Comparison of ENCODE assay signal across 8 mouse cellular contexts in the genomic region with DNA sequence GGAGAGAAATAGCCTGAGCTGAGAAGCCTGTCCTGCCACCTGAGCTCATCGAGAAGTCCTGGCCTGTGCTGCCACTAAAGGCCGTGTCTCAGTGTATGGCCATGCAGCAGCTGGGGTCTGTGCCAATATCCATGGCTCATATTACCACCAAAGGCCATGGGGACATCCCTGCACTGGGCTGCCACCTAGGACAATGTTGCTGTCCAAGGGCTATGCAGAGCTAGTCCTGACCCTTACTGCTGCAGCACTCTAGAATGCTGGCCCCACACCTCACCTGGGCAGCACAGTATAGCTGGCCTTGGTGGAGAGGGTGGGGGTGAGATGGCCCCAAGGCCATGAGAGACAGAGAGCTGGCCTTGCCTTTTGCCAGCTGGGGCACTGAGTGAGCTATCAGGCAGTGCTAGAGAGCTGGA.
DNase-seq lines count a peak whose midpoint lies in the region; ATAC-seq lines count a peak whose summit lies in the region.

No protein-coding gene starts in this region.

- no peak overlapping the region for H3K4me3 ChIP-seq in hindbrain, embryonic 11.5 days (ENCODE audit: low read depth, low read length)
- H3K4me3 ChIP-seq in hindbrain, embryonic 10.5 days, result no peak overlapping the region
- H3K4me3 ChIP-seq in forebrain, embryonic 14.5 days (ENCODE audit: low read depth, low read length), result no peak overlapping the region
- no peak overlapping the region for H3K4me3 ChIP-seq in limb, embryonic 13.5 days

- H3K4me2 ChIP-seq in hindbrain, embryonic 11.5 days (replicated peaks; ENCODE audit: low read depth, low read length), result no peak overlapping the region
- no peak overlapping the region for H3K4me2 ChIP-seq in forebrain, embryonic 14.5 days (ENCODE audit: low read length)
- H3K4me2 ChIP-seq in limb, embryonic 13.5 days (replicated peaks), result no peak overlapping the region

- WGBS in hindbrain, embryonic 11.5 days, result 82% methylated on average over 2 of the region's 2 CpGs
- 88% methylated on average over 2 of the region's 2 CpGs for WGBS in hindbrain, embryonic 10.5 days
- WGBS in forebrain, embryonic 14.5 days, result 86% methylated on average over 2 of the region's 2 CpGs
- 84% methylated on average over 2 of the region's 2 CpGs for WGBS in limb, embryonic 13.5 days

- 0 out of 2 replicates have a peak, but pooled peaks cover 2% of the 10 kb centered on the region for H3K4me1 ChIP-seq in hindbrain, embryonic 11.5 days (replicated peaks; ENCODE audit: control insufficient read depth, insufficient read depth, low read length)
- peaks cover 18% of the 10 kb centered on the region for H3K4me1 ChIP-seq in hindbrain, embryonic 10.5 days (replicated peaks)
- peaks cover 23% of the 10 kb centered on the region for H3K4me1 ChIP-seq in forebrain, embryonic 14.5 days (ENCODE audit: control insufficient read depth, insufficient read depth, low read length)
- no peaks in the 10 kb centered on the region for H3K4me1 ChIP-seq in limb, embryonic 13.5 days

- ATAC-seq in hindbrain, embryonic 11.5 days (ENCODE audit: low FRiP score), result peak; percentile 52
- peak; percentile 16; the same call in 1 of the 2 replicates for ATAC-seq in forebrain, embryonic 14.5 days
- 0 out of 2 replicates have a peak, but pooled peaks have one; percentile 54 for ATAC-seq in limb, embryonic 13.5 days (ENCODE audit: low FRiP score, low read depth)

- DNase-seq in hindbrain, embryonic 11.5 days (ENCODE audit: low spot score), result no peak
- DNase-seq in hindbrain, embryonic 10.5 days (ENCODE audit: low spot score), result no peak
- DNase-seq in cerebellum, adult 9-10 months, result peak; percentile 31
- no peak for DNase-seq in forebrain, embryonic 14.5 days (ENCODE audit: low spot score)
- DNase-seq in layer of hippocampus, adult 11-12 months (ENCODE audit: low spot score), result no peak
- no peak for DNase-seq in embryo, embryonic 10 days (ENCODE audit: low spot score)
- no peak for DNase-seq in frontal cortex, postnatal 25 days (ENCODE audit: low spot score in 2 of 2)

- H3K9me3 ChIP-seq in hindbrain, embryonic 11.5 days (ENCODE audit: control insufficient read depth, low read length), result no peaks in the 10 kb centered on the region
- H3K9me3 ChIP-seq in hindbrain, embryonic 10.5 days, result no peaks in the 10 kb centered on the region
- H3K9me3 ChIP-seq in forebrain, embryonic 14.5 days (replicated peaks; ENCODE audit: control insufficient read depth, low read length), result no peaks in the 10 kb centered on the region
- H3K9me3 ChIP-seq in limb, embryonic 13.5 days, result no peaks in the 10 kb centered on the region

- H3K27ac ChIP-seq in hindbrain, embryonic 11.5 days (ENCODE audit: low read depth, low read length), result no peak overlapping the region
- no peak overlapping the region for H3K27ac ChIP-seq in hindbrain, embryonic 10.5 days
- H3K27ac ChIP-seq in forebrain, embryonic 14.5 days (ENCODE audit: low read depth, low read length), result 0 out of 2 replicates have a peak overlapping the region, but pooled peaks have one; percentile 2
- H3K27ac ChIP-seq in limb, embryonic 13.5 days, result no peak overlapping the region

- no peaks in the 10 kb centered on the region for H3K36me3 ChIP-seq in hindbrain, embryonic 11.5 days (ENCODE audit: control insufficient read depth, insufficient read depth, low read length)
- no peaks in the 10 kb centered on the region for H3K36me3 ChIP-seq in hindbrain, embryonic 10.5 days
- H3K36me3 ChIP-seq in forebrain, embryonic 14.5 days (ENCODE audit: control insufficient read depth, insufficient read depth, low read length), result no peaks in the 10 kb centered on the region
- no peaks in the 10 kb centered on the region for H3K36me3 ChIP-seq in limb, embryonic 13.5 days

- no peaks in the 10 kb centered on the region for H3K27me3 ChIP-seq in hindbrain, embryonic 11.5 days (ENCODE audit: control insufficient read depth, insufficient read depth, low read length)
- no peaks in the 10 kb centered on the region for H3K27me3 ChIP-seq in hindbrain, embryonic 10.5 days (ENCODE audit: insufficient read depth, poor library complexity, severe bottlenecking)
- no peaks in the 10 kb centered on the region for H3K27me3 ChIP-seq in forebrain, embryonic 14.5 days (replicated peaks; ENCODE audit: control insufficient read depth, insufficient read depth, low read length)
- no peaks in the 10 kb centered on the region for H3K27me3 ChIP-seq in limb, embryonic 13.5 days

- H3K9ac ChIP-seq in hindbrain, embryonic 11.5 days (ENCODE audit: low read depth, low read length), result no peak overlapping the region
- no peak overlapping the region for H3K9ac ChIP-seq in forebrain, embryonic 14.5 days (ENCODE audit: low read length)
- no peak overlapping the region for H3K9ac ChIP-seq in limb, embryonic 13.5 days
